Mouse (Mus musculus): ENCODE measurements around the gene Trim75. TPM values are rescaled to one million over a fixed set of nuclear protein-coding genes. Genes with fewer than 3 reads are reported as not detected.

The Trim75 gene
- polyA plus RNA-seq, 1 experiment from 2014 or later = not detected

DNA sequence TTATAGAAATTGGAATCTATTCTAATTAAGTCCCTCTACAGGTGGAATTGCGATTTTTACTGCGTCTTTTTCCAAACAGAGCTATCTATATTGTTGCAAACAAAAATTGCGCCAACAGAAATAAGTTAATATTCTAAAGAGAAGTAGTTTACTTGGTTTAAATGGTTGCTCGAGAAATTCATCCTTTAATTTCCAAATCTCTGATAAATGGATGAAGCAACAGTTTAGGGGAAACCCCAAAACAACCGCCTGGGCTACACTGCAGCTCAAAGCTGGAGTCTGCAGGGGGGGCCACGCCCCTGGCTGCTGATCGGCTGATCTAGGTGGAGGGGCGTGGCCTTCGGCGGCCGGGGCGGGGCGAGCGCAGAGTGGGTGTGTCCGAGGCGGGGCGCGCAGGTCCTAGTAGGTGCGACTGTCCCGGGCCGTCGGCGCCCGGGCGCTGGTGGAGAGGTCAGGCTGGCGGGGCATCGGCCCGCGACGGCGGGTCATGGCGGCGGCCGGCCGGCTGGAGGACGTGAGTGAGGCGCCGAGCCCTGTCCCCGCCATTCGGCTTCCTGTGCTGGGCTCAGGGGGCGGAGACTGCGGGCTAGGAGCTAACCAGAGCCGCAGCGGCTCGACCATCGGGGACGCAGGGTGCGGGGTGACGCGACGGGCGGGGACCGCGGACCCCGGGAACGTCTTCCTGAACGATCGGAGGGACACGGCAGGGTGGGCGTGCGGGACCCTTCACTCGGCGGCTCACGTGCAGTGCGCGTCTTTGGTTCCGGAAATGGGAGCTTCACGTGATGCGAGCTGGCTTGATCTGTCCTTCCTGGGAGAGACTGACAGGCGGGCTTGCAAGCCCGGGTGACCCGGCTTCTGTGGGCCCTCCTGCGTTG is 40.6 kb downstream of the Trim75 start, which contains the start of gene Tmem192:
TSS of gene Tmem192 (plus strand) at position 366 of the 878 bp plus-strand sequence.
- Histone ChIP-seq H3K9me3 (ENCODE audit: control insufficient read depth) (no peaks in the 10 kb centered on the region), H3K4me1 (replicated peaks; ENCODE audit: control insufficient read depth, insufficient read depth, low read length) (no peaks in the 10 kb centered on the region; the same call in 1 of the 2 replicates), H3K27ac (ENCODE audit: low read depth, low read length) (peak within 1 kb of the TSS; percentile 92), H3K9ac (ENCODE audit: low read depth, low read length) (peak within 1 kb of the TSS; percentile 76), H3K27me3 (replicated peaks; ENCODE audit: control insufficient read depth, insufficient read depth, low read length) (no peaks in the 10 kb centered on the region; the same call in 1 of the 2 replicates), H3K4me3 (ENCODE audit: low read depth, low read length) (peak within 1 kb of the TSS; percentile 76), H3K4me2 (replicated peaks; ENCODE audit: low read depth) (peak within 1 kb of the TSS; percentile 72), H3K36me3 (ENCODE audit: control insufficient read depth, insufficient read depth) (no peaks in the 10 kb centered on the region)
- peak; percentile 97 for ATAC-seq
- under 1% methylated on average over 72 of the region's 73 CpGs for WGBS
- peak; percentile 44 for TF ChIP-seq CTCF (IDR thresholded peaks at IDR 0.05; ENCODE audit: low read depth)

DNA sequence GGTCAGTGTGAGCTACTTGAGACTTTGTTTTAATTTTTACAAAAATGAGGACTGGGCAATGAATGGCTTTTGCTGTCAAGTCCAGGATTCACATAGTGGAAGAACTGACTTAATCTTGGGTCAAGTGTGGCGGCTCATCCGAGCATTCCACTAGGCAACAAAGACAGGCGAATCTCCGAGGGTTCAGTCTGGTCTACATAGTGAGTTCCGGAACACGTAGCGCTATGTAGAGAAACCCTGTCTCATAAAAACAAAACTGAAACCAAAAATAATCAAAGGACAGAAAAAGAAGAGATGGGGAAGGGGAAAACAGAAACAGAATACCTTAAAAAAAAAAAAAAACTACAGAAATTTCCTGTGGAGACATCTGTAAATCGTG is 41.2 kb downstream of the Trim75 start:
- Histone ChIP-seq H3K4me2 (replicated peaks; ENCODE audit: low read depth) (peak overlapping the region; percentile 72), H3K4me1 (replicated peaks; ENCODE audit: control insufficient read depth, insufficient read depth, low read length) (no peaks in the 10 kb centered on the region; the same call in 1 of the 2 replicates), H3K27me3 (replicated peaks; ENCODE audit: control insufficient read depth, insufficient read depth, low read length) (no peaks in the 10 kb centered on the region; the same call in 1 of the 2 replicates), H3K9ac (ENCODE audit: low read depth, low read length) (no peak overlapping the region), H3K27ac (ENCODE audit: low read depth, low read length) (no peak overlapping the region), H3K4me3 (ENCODE audit: low read depth, low read length) (peak overlapping the region; percentile 76), H3K9me3 (ENCODE audit: control insufficient read depth) (no peaks in the 10 kb centered on the region), H3K36me3 (ENCODE audit: control insufficient read depth, insufficient read depth) (no peaks in the 10 kb centered on the region)
- WGBS = 39% methylated on average over 8 of the region's 8 CpGs
- no peak for ATAC-seq
- no peak for TF ChIP-seq CTCF (IDR thresholded peaks at IDR 0.05; ENCODE audit: low read depth)

- WGBS = 81% methylated on average over 7 of the region's 7 CpGs
- Histone ChIP-seq H3K9me3 (ENCODE audit: control insufficient read depth) (no peaks in the 10 kb centered on the region), H3K4me2 (replicated peaks; ENCODE audit: low read depth) (no peak overlapping the region), H3K4me3 (ENCODE audit: low read depth, low read length) (no peak overlapping the region), H3K27me3 (replicated peaks; ENCODE audit: control insufficient read depth, insufficient read depth, low read length) (no peaks in the 10 kb centered on the region; the same call in 1 of the 2 replicates), H3K36me3 (ENCODE audit: control insufficient read depth, insufficient read depth) (no peaks in the 10 kb centered on the region), H3K27ac (ENCODE audit: low read depth, low read length) (no peak overlapping the region), H3K9ac (ENCODE audit: low read depth, low read length) (no peak overlapping the region), H3K4me1 (replicated peaks; ENCODE audit: control insufficient read depth, insufficient read depth, low read length) (no peaks in the 10 kb centered on the region; the same call in 1 of the 2 replicates)
- no peak for TF ChIP-seq CTCF (IDR thresholded peaks at IDR 0.05; ENCODE audit: low read depth)
- no peak for ATAC-seq
Measured at GRCm38 (mm10) chr8:64945606-64946005, 42.0 kb downstream of the Trim75 start.

- no peaks in the 10 kb centered on the region for H3K9me3 ChIP-seq (ENCODE audit: control insufficient read depth)
- no peak overlapping the region for H3K9ac ChIP-seq (ENCODE audit: low read depth, low read length)
- ATAC-seq = no peak
- TF ChIP-seq CTCF (IDR thresholded peaks at IDR 0.05; ENCODE audit: low read depth) = peak; percentile 65
- H3K36me3 ChIP-seq (ENCODE audit: control insufficient read depth, insufficient read depth) = no peaks in the 10 kb centered on the region
- no peak overlapping the region for H3K27ac ChIP-seq (ENCODE audit: low read depth, low read length)
- H3K4me1 ChIP-seq (replicated peaks; ENCODE audit: control insufficient read depth, insufficient read depth, low read length) = no peaks in the 10 kb centered on the region; the same call in 1 of the 2 replicates
- H3K4me2 ChIP-seq (replicated peaks; ENCODE audit: low read depth) = no peak overlapping the region
- whole genome bisulfite sequencing = 32% methylated on average over 5 of the region's 5 CpGs
- H3K27me3 ChIP-seq (replicated peaks; ENCODE audit: control insufficient read depth, insufficient read depth, low read length) = no peaks in the 10 kb centered on the region; the same call in 1 of the 2 replicates
- no peak overlapping the region for H3K4me3 ChIP-seq (ENCODE audit: low read depth, low read length)
Measured at GRCm38 (mm10) chr8:64944831-64945230, 42.8 kb downstream of the Trim75 start.

- no peaks in the 10 kb centered on the region for H3K4me1 ChIP-seq (replicated peaks; ENCODE audit: control insufficient read depth, insufficient read depth, low read length)
- H3K36me3 ChIP-seq (ENCODE audit: control insufficient read depth, insufficient read depth) = no peaks in the 10 kb centered on the region
- no peak for ATAC-seq
- no peak overlapping the region for H3K9ac ChIP-seq (ENCODE audit: low read depth, low read length)
- H3K27ac ChIP-seq (ENCODE audit: low read depth, low read length) = no peak overlapping the region
- H3K9me3 ChIP-seq (ENCODE audit: control insufficient read depth) = no peaks in the 10 kb centered on the region
- TF ChIP-seq CTCF (IDR thresholded peaks at IDR 0.05; ENCODE audit: low read depth) = no peak
- no peak overlapping the region for H3K4me3 ChIP-seq (ENCODE audit: low read depth, low read length)
- WGBS = 20% methylated on average over 5 of the region's 5 CpGs
- no peak overlapping the region for H3K4me2 ChIP-seq (replicated peaks; ENCODE audit: low read depth)
- no peaks in the 10 kb centered on the region; the same call in 1 of the 2 replicates for H3K27me3 ChIP-seq (replicated peaks; ENCODE audit: control insufficient read depth, insufficient read depth, low read length)
Measured at GRCm38 (mm10) chr8:64942946-64943345, 44.7 kb downstream of the Trim75 start.

DNA sequence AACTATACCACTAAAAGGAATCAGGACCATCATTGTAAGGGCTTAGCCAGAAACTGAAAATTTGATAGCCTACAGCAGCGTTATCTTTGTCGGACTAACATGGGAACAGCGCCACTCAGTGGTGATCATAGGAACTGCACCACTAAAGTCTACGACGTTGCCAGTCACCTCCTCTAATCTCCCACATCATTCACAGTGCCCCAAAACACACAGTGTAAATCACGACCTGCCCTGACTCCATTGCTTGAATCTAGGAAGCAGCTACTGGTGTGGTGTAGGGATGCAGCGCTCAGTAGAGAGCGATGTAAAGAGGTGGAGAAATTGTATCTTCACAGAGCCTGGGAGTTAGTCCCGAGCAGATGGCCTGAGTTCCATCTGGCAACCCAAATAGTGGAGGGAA is 46.1 kb downstream of the Trim75 start:
- peak; percentile 98 for TF ChIP-seq CTCF (IDR thresholded peaks at IDR 0.05; ENCODE audit: low read depth)
- peak; percentile 15 for ATAC-seq
- Histone ChIP-seq H3K9ac (ENCODE audit: low read depth, low read length) (no peak overlapping the region), H3K4me2 (replicated peaks; ENCODE audit: low read depth) (no peak overlapping the region), H3K36me3 (ENCODE audit: control insufficient read depth, insufficient read depth) (no peaks in the 10 kb centered on the region), H3K9me3 (ENCODE audit: control insufficient read depth) (no peaks in the 10 kb centered on the region), H3K27ac (ENCODE audit: low read depth, low read length) (no peak overlapping the region), H3K4me3 (ENCODE audit: low read depth, low read length) (no peak overlapping the region), H3K4me1 (replicated peaks; ENCODE audit: control insufficient read depth, insufficient read depth, low read length) (no peaks in the 10 kb centered on the region), H3K27me3 (replicated peaks; ENCODE audit: control insufficient read depth, insufficient read depth, low read length) (no peaks in the 10 kb centered on the region; the same call in 1 of the 2 replicates)
- WGBS = 11% methylated on average over 9 of the region's 9 CpGs
